Mouse (Mus musculus) MEL (cell line): ENCODE results near the gene Pccb. TPM values are rescaled to one million over a fixed set of nuclear protein-coding genes. Genes with fewer than 3 reads are reported as not detected.

Source experiments
- DNase-seq: peaks from one replicate; pipeline ENCODE4 v3.0.0; 2011; ENCODE audit warnings: low read depth, low spot score
- H3K27ac ChIP-seq: 2 replicates; pipeline ENCODE4 v1.5.1; 2012; ENCODE audit warnings: low read depth, mild to moderate bottlenecking, control low read depth, low read length, moderate library complexity; ENCODE audit not compliant: control insufficient read depth
- H3K27me3 ChIP-seq, 2 experiments: fragments of 150-350 bp in 1 of 2; sonication (generic) in 1 of 2; 2 replicates each; pipeline ENCODE4 v1.6.1; 2012; ENCODE audit warnings: low read length in 2 of 2, mild to moderate bottlenecking in 2 of 2, improper control_type of control experiment in 1 of 2, moderate library complexity in 1 of 2; ENCODE audit not compliant: insufficient read depth in 2 of 2, control insufficient read depth in 1 of 2
- H3K36me3 ChIP-seq, 2 experiments: 2 replicates each; pipeline ENCODE4 v1.6.1; 2012 to 2014; ENCODE audit warnings: low read length in 2 of 2, improper control_type of control experiment in 1 of 2, inconsistent platforms in 1 of 2, mild to moderate bottlenecking in 1 of 2; ENCODE audit not compliant: insufficient read depth in 2 of 2, control insufficient read depth in 1 of 2
- H3K4me1 ChIP-seq, 2 experiments: fragments of 150-350 bp in 1 of 2; sonication (generic) in 1 of 2; 2 replicates each; pipeline ENCODE4 v1.6.1; 2012; ENCODE audit warnings: low read length in 2 of 2, improper control_type of control experiment in 1 of 2, mild to moderate bottlenecking in 1 of 2; ENCODE audit not compliant: insufficient read depth in 2 of 2, control insufficient read depth in 1 of 2
- H3K4me3 ChIP-seq, 2 experiments: fragments of 150-350 bp in 1 of 2; sonication (generic) in 1 of 2; 2 replicates each; pipeline ENCODE4 v1.5.1; 2012; ENCODE audit warnings: low read depth in 2 of 2, low read length in 2 of 2, mild to moderate bottlenecking in 2 of 2, moderate library complexity in 2 of 2, control low read depth in 1 of 2, improper control_type of control experiment in 1 of 2; ENCODE audit not compliant: control insufficient read depth in 1 of 2, insufficient read depth in 1 of 2
- H3K79me2 ChIP-seq: 2 replicates; pipeline ENCODE4 v1.6.1; 2012; ENCODE audit warnings: mild to moderate bottlenecking, low read length, moderate library complexity; ENCODE audit not compliant: control insufficient read depth, poor library complexity, insufficient read depth
- H3K9ac ChIP-seq: 2 replicates; pipeline ENCODE4 v1.6.1; 2012; ENCODE audit warnings: low read depth, mild to moderate bottlenecking, control low read depth, low read length, moderate library complexity; ENCODE audit not compliant: control insufficient read depth, poor library complexity, severe bottlenecking
- H3K9me3 ChIP-seq: fragments of 150-350 bp; sonication (generic); replicated peaks from 2 replicates; pipeline ENCODE4 v1.6.1; 2012; ENCODE audit warnings: mild to moderate bottlenecking, low read length, improper control_type of control experiment, moderate library complexity; ENCODE audit not compliant: insufficient read depth
- BHLHE40 ChIP-seq: IDR thresholded peaks from 2 replicates; pipeline ENCODE4 v1.6.1; 2012; ENCODE audit warnings: low read depth, mild to moderate bottlenecking, inconsistent platforms, low read length, improper control_type of control experiment, borderline replicate concordance
- CHD1 ChIP-seq: IDR thresholded peaks from 2 replicates; pipeline ENCODE4 v1.6.1; 2012; ENCODE audit warnings: low read depth, mild to moderate bottlenecking, inconsistent platforms, low read length, improper control_type of control experiment
- CHD2 ChIP-seq: IDR thresholded peaks from 2 replicates; pipeline ENCODE4 v1.6.1; 2011; ENCODE audit warnings: low read length, improper control_type of control experiment
- CTCF ChIP-seq, 3 experiments: IDR thresholded peaks in 2 of 3; conservative IDR thresholded peaks in 1 of 3; 2 replicates each; pipeline ENCODE4 v1.5.1; 2011 to 2012; ENCODE audit warnings: low read length in 3 of 3, low read depth in 2 of 3, mild to moderate bottlenecking in 2 of 3, improper control_type of control experiment in 1 of 3, inconsistent platforms in 1 of 3, mixed read lengths in 1 of 3, moderate library complexity in 1 of 3; ENCODE audit not compliant: control insufficient read depth in 1 of 3, insufficient read depth in 1 of 3, poor library complexity in 1 of 3, severe bottlenecking in 1 of 3
- ELF1 ChIP-seq: IDR thresholded peaks from 2 replicates; pipeline ENCODE4 v1.6.1; 2014; ENCODE audit warnings: low read depth, mild to moderate bottlenecking, inconsistent platforms, low read length, improper control_type of control experiment, moderate library complexity
- ETS1 ChIP-seq: IDR thresholded peaks from 2 replicates; pipeline ENCODE4 v1.6.1; 2012; ENCODE audit warnings: low read depth, mild to moderate bottlenecking, inconsistent platforms, low read length, improper control_type of control experiment, moderate library complexity
- GABPA ChIP-seq: IDR thresholded peaks from 2 replicates; pipeline ENCODE4 v1.6.1; 2012; ENCODE audit warnings: low read depth, mild to moderate bottlenecking, inconsistent platforms, low read length, improper control_type of control experiment, moderate library complexity
- HCFC1 ChIP-seq: IDR thresholded peaks from 2 replicates; pipeline ENCODE4 v1.6.1; 2012; ENCODE audit warnings: low read depth, mild to moderate bottlenecking, inconsistent platforms, low read length, improper control_type of control experiment, moderate library complexity
- JUND ChIP-seq: IDR thresholded peaks from 2 replicates; pipeline ENCODE4 v1.6.1; 2011; ENCODE audit warnings: low read depth, mild to moderate bottlenecking, improper control_type of control experiment, low read length
- KAT2A ChIP-seq: conservative IDR thresholded peaks from 2 replicates; pipeline ENCODE4 v1.6.1; 2012; ENCODE audit warnings: low read depth, low read length, improper control_type of control experiment, inconsistent platforms
- MAFK ChIP-seq: IDR thresholded peaks from 2 replicates; pipeline ENCODE4 v1.6.1; 2011; ENCODE audit warnings: low read depth, mild to moderate bottlenecking, low read length, improper control_type of control experiment, borderline replicate concordance
- MAX ChIP-seq: IDR thresholded peaks from 2 replicates; pipeline ENCODE4 v1.6.1; 2011; ENCODE audit warnings: low read length, improper control_type of control experiment
- MAZ ChIP-seq: IDR thresholded peaks from 2 replicates; pipeline ENCODE4 v1.6.1; 2012; ENCODE audit warnings: low read depth, mild to moderate bottlenecking, inconsistent platforms, low read length, improper control_type of control experiment
- MEF2A ChIP-seq: IDR thresholded peaks from 2 replicates; pipeline ENCODE4 v1.6.1; 2014; ENCODE audit warnings: low read depth, mild to moderate bottlenecking, inconsistent platforms, low read length, improper control_type of control experiment; ENCODE audit not compliant: poor library complexity, insufficient replicate concordance, severe bottlenecking; ENCODE audit errors: extremely low read depth
- MXI1 ChIP-seq: IDR thresholded peaks from 2 replicates; pipeline ENCODE4 v1.6.1; 2011; ENCODE audit warnings: mild to moderate bottlenecking, low read depth, low read length, improper control_type of control experiment
- MYB ChIP-seq: IDR thresholded peaks from 2 replicates; pipeline ENCODE4 v1.6.1; 2011; ENCODE audit warnings: mild to moderate bottlenecking, low read depth, low read length, improper control_type of control experiment
- MYC ChIP-seq: IDR thresholded peaks from 2 replicates; pipeline ENCODE4 v1.6.1; 2011; ENCODE audit warnings: low read depth, mild to moderate bottlenecking, low read length, improper control_type of control experiment, moderate library complexity
- NELFE ChIP-seq: IDR thresholded peaks from 2 replicates; pipeline ENCODE4 v1.6.1; 2011; ENCODE audit warnings: low read depth, low read length, improper control_type of control experiment
- NRF1 ChIP-seq: IDR thresholded peaks from 2 replicates; pipeline ENCODE4 v1.6.1; 2014; ENCODE audit warnings: low read depth, mild to moderate bottlenecking, inconsistent platforms, low read length, improper control_type of control experiment, moderate library complexity; ENCODE audit not compliant: poor library complexity, insufficient read depth, severe bottlenecking
- POLR2A ChIP-seq, 2 experiments: IDR thresholded peaks; 2 replicates each; pipeline ENCODE4 v1.6.1; 2011 to 2012; ENCODE audit warnings: low read length in 2 of 2, mild to moderate bottlenecking in 2 of 2, control low read depth in 1 of 2, improper control_type of control experiment in 1 of 2, low read depth in 1 of 2, moderate library complexity in 1 of 2; ENCODE audit not compliant: control insufficient read depth in 1 of 2, insufficient read depth in 1 of 2, poor library complexity in 1 of 2
- POLR2AphosphoS2 ChIP-seq: IDR thresholded peaks from 2 replicates; pipeline ENCODE4 v1.6.1; 2011; ENCODE audit warnings: low read length, improper control_type of control experiment
- RAD21 ChIP-seq: IDR thresholded peaks from 2 replicates; pipeline ENCODE4 v1.6.1; 2011; ENCODE audit warnings: mild to moderate bottlenecking, low read depth, low read length, improper control_type of control experiment
- RCOR1 ChIP-seq: IDR thresholded peaks from 2 replicates; pipeline ENCODE4 v1.6.1; 2012; ENCODE audit warnings: low read depth, mild to moderate bottlenecking, inconsistent platforms, low read length, improper control_type of control experiment
- SIN3A ChIP-seq: IDR thresholded peaks from 2 replicates; pipeline ENCODE4 v1.6.1; 2012; ENCODE audit warnings: low read length, improper control_type of control experiment, inconsistent platforms
- SMC3 ChIP-seq: IDR thresholded peaks from 2 replicates; pipeline ENCODE4 v1.6.1; 2011; ENCODE audit warnings: low read depth, low read length, improper control_type of control experiment
- TAL1 ChIP-seq: IDR thresholded peaks from 2 replicates; pipeline ENCODE4 v1.6.1; 2012; ENCODE audit warnings: mild to moderate bottlenecking, inconsistent platforms, low read length, moderate library complexity, mixed read lengths
- TBP ChIP-seq: IDR thresholded peaks from 2 replicates; pipeline ENCODE4 v1.8.0; 2011; ENCODE audit warnings: low read depth, low read length, improper control_type of control experiment
- TCF12 ChIP-seq: IDR thresholded peaks from 2 replicates; pipeline ENCODE4 v1.6.1; 2014; ENCODE audit warnings: low read depth, mild to moderate bottlenecking, inconsistent platforms, low read length, improper control_type of control experiment, moderate library complexity
- UBTF ChIP-seq: IDR thresholded peaks from 2 replicates; pipeline ENCODE4 v1.6.1; 2012; ENCODE audit warnings: low read depth, mild to moderate bottlenecking, inconsistent platforms, low read length, improper control_type of control experiment, moderate library complexity, borderline replicate concordance; ENCODE audit not compliant: insufficient read depth
- USF1 ChIP-seq: IDR thresholded peaks from 2 replicates; pipeline ENCODE4 v1.6.1; 2014; ENCODE audit warnings: low read depth, mild to moderate bottlenecking, inconsistent platforms, low read length, improper control_type of control experiment, moderate library complexity
- USF2 ChIP-seq, 2 experiments: IDR thresholded peaks; 2 replicates each; pipeline ENCODE4 v1.6.1; 2011 to 2012; ENCODE audit warnings: improper control_type of control experiment in 2 of 2, low read length in 2 of 2, borderline replicate concordance in 1 of 2, inconsistent platforms in 1 of 2, low read depth in 1 of 2, mild to moderate bottlenecking in 1 of 2; ENCODE audit not compliant: insufficient read depth in 1 of 2
- ZC3H11A ChIP-seq: IDR thresholded peaks from 2 replicates; pipeline ENCODE4 v1.6.1; 2012; ENCODE audit warnings: low read depth, mild to moderate bottlenecking, inconsistent platforms, low read length, improper control_type of control experiment
- ZKSCAN1 ChIP-seq: IDR thresholded peaks from 2 replicates; pipeline ENCODE4 v1.6.1; 2012; ENCODE audit warnings: low read depth, mild to moderate bottlenecking, inconsistent platforms, low read length, improper control_type of control experiment, moderate library complexity
- ZMIZ1 ChIP-seq: IDR thresholded peaks from 2 replicates; pipeline ENCODE4 v1.6.1; 2012; ENCODE audit warnings: low read depth, mild to moderate bottlenecking, inconsistent platforms, low read length, improper control_type of control experiment, moderate library complexity
- polyA plus RNA-seq, 2 experiments: library from polyadenylated mRNA; stranded (reverse) in 1 of 2; unstranded in 1 of 2; fragments of >175 nt in 1 of 2; fragments of >200 nt in 1 of 2; gene quantifications; 2 replicates each; pipeline versions ENCODE4 v1.2.1 to v1.2.4; 2012; ENCODE audit warnings: low replicate concordance in 2 of 2, low read depth in 1 of 2; ENCODE audit not compliant: insufficient read length in 2 of 2, insufficient read depth in 1 of 2, missing spikeins in 1 of 2
- total RNA-seq: library from RNA; depleted of rRNA; stranded (reverse); fragments of 300-350 nt; gene quantifications from 2 replicates; pipeline ENCODE4 v1.2.3, GENCODE M21; 2012

The Pccb gene
- total and polyA plus RNA-seq, 3 experiments = 13.2 to 21.1 TPM; not detected in 1

DNA sequence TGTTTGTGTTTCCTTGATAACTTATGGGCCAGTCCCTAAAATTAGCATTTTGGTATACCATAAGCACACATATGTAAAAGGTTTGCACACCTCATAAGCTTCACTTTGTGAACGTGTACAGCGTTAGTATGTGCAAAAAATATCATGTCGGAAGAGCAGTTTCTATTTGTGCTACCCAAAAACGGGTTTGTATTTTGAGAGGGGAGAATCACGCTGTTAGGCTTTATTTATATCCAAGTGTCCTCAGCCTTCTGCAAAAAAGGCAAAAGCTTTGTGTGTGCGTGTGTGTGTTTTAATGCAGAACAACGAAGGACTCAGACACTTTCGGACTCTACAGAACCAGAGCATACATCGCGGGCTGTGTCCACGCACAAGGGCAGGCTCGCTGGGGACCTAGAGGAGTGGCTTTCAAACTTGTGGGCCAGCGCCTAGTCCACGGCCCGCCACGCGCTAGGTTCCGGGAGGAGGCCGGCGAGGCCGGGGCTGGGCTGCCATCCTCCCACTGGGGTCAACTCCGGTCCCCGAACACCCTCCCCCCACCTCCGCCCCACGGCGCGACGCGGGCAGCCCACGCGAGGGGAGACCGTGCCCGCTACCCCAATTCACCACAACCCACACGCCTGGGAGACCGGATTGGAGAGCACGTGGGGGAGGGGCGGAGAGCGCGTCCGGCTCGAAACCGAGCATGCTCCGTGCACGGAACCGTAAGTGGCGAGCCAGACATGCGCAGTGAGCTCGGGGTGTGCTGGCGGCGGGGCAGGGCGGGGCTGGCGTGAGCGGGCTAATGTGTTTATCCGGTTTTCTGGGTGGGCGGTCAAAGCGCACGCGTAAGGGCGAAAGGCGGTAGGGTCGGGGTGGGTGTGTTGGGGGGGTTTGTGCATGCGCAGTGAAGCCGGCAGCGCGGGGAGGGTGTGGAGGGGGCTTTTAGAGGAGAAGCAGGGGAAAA lies 38.6 kb upstream of the Pccb start:
- Histone ChIP-seq H3K36me3 (peaks cover 0 to 4% of the 10 kb centered on the region in 2 experiments; a peak in 2 of 4 replicates), H3K79me2 (peaks cover 48% of the 10 kb centered on the region), H3K27ac (peak overlapping the region; percentile 90), H3K4me3 (peak overlapping the region; percentile 64 to 97), H3K9ac (peak overlapping the region; percentile 98), H3K4me1 (no peaks in the 10 kb centered on the region; a peak in 1 of 4 replicates), H3K27me3 (no peaks in the 10 kb centered on the region), H3K9me3 (no peaks in the 10 kb centered on the region)
- no peak; the same call in 1 of the 2 replicates for TF ChIP-seq CHD1
- peak; percentile 48; the same call in 1 of the 2 replicates for TF ChIP-seq MYC
- TF ChIP-seq SMC3 = no peak
- TF ChIP-seq KAT2A = peak; percentile 55; the same call in 1 of the 2 replicates
- TF ChIP-seq SIN3A = peak; percentile 86
- TF ChIP-seq ZMIZ1 = no peak; the same call in 1 of the 2 replicates
- peak; percentile 68 for TF ChIP-seq BHLHE40
- TF ChIP-seq USF2 (IDR thresholded peaks at IDR 0.05; ENCODE audit: borderline replicate concordance in 1 of 2, insufficient read depth in 1 of 2, low read depth in 1 of 2, low read length in 2 of 2) = no peak
- no peak for TF ChIP-seq TAL1
- TF ChIP-seq POLR2A (IDR thresholded peaks at IDR 0.05; ENCODE audit: control insufficient read depth in 1 of 2, insufficient read depth in 1 of 2, low read depth in 1 of 2, low read length in 2 of 2, poor library complexity in 1 of 2) = peak; percentile 76 to 89
- TF ChIP-seq UBTF = no peak
- TF ChIP-seq TCF12 = peak; percentile 71
- TF ChIP-seq GABPA = 0 out of 2 replicates have a peak, but pooled peaks have one; percentile 5
- TF ChIP-seq MAFK = no peak
- TF ChIP-seq CTCF (IDR thresholded peaks at IDR 0.05 in 2 of 3, conservative IDR thresholded peaks at IDR 0.05 in 1 of 3; ENCODE audit: control insufficient read depth in 1 of 3, insufficient read depth in 1 of 3, low read depth in 2 of 3, low read length in 3 of 3, poor library complexity in 1 of 3, severe bottlenecking in 1 of 3) = no peak
- TF ChIP-seq NELFE = peak; percentile 81
- TF ChIP-seq ETS1 = no peak
- no peak for TF ChIP-seq MYB
- TF ChIP-seq HCFC1 = peak; percentile 77
- TF ChIP-seq ZC3H11A = no peak
- peak; percentile 98 for TF ChIP-seq MAZ
- TF ChIP-seq TBP = no peak; the same call in 1 of the 2 replicates
- TF ChIP-seq MAX = peak; percentile 87
- peak; percentile 80 for TF ChIP-seq USF1
- peak; percentile 87 for TF ChIP-seq NRF1
- no peak for TF ChIP-seq JUND
- peak; percentile 96 for TF ChIP-seq MXI1
- peak; percentile 86 for TF ChIP-seq POLR2AphosphoS2
- peak; percentile 78 for TF ChIP-seq ELF1
- TF ChIP-seq MEF2A = peak; percentile 44; the same call in 1 of the 2 replicates
- no peak for TF ChIP-seq ZKSCAN1
- no peak for TF ChIP-seq RAD21
- TF ChIP-seq RCOR1 = 0 out of 2 replicates have a peak, but pooled peaks have one; percentile 21
- no peak for TF ChIP-seq CHD2
- DNase-seq = peak; percentile 99
